Mouse (Mus musculus) heart, embryonic 13.5 days (tissue): ENCODE data around the gene Gm5294. TPM values are rescaled to one million over a fixed set of nuclear protein-coding genes. Genes with fewer than 3 reads are reported as not detected.

ENCODE experiments used
- ATAC-seq: fragments of 200-750 bp; cut with Nextera tagmentation; 2 replicates; pipeline ENCODE4 v1.8.0; 2017; ENCODE audit warnings: moderate TSS enrichment; ENCODE audit not compliant: insufficient number of reproducible peaks, low FRiP score, low TSS enrichment; ENCODE audit errors: extremely low read depth
- H3K27ac ChIP-seq: fragments of 300-500 bp; sonication (generic); replicated peaks from 2 replicates; pipeline ENCODE4 v1.5.1; 2015; ENCODE audit warnings: moderate library complexity, mild to moderate bottlenecking, inconsistent platforms
- H3K27me3 ChIP-seq: fragments of 300-500 bp; sonication (generic); replicated peaks from 2 replicates; pipeline ENCODE4 v1.6.1; 2015; ENCODE audit warnings: mild to moderate bottlenecking, inconsistent platforms
- H3K36me3 ChIP-seq: fragments of 300-500 bp; sonication (generic); 2 replicates; pipeline ENCODE4 v1.6.1; 2015; ENCODE audit warnings: mild to moderate bottlenecking, inconsistent platforms
- H3K4me1 ChIP-seq: fragments of 300-500 bp; sonication (generic); 2 replicates; pipeline ENCODE4 v1.6.1; 2015; ENCODE audit warnings: inconsistent platforms
- H3K4me2 ChIP-seq: fragments of 300-500 bp; sonication (generic); 2 replicates; pipeline ENCODE4 v1.6.1; 2015; ENCODE audit warnings: inconsistent platforms, mild to moderate bottlenecking, moderate library complexity
- H3K4me3 ChIP-seq: fragments of 300-500 bp; sonication (generic); 2 replicates; pipeline ENCODE4 v1.5.1; 2015; ENCODE audit warnings: moderate library complexity, mild to moderate bottlenecking, inconsistent platforms
- H3K9ac ChIP-seq: fragments of 300-500 bp; sonication (generic); 2 replicates; pipeline ENCODE4 v1.6.1; 2015; ENCODE audit warnings: inconsistent platforms, mild to moderate bottlenecking, moderate library complexity
- H3K9me3 ChIP-seq: fragments of 300-500 bp; sonication (generic); 2 replicates; pipeline ENCODE4 v1.6.1; 2016; ENCODE audit warnings: inconsistent platforms
- WGBS: fragments of 180-500 bp; shearing (Covaris S2); methylation state at CpG from one replicate; pipeline ENCODE4 v1.1.7; 2015; ENCODE audit warnings: mixed read lengths; 5-methylcytosine and 5-hydroxymethylcytosine counted together
- polyA plus RNA-seq: library from polyadenylated mRNA; unstranded; fragments of >200 nt; fragmentation: Nextera tagmentation; extraction: Ambion mirVana; gene quantifications from 2 replicates; pipeline ENCODE4 v1.2.1, GENCODE M21; 2015

The Gm5294 gene
- polyA plus RNA-seq, 1 experiment from 2014 or later, result not detected

DNA sequence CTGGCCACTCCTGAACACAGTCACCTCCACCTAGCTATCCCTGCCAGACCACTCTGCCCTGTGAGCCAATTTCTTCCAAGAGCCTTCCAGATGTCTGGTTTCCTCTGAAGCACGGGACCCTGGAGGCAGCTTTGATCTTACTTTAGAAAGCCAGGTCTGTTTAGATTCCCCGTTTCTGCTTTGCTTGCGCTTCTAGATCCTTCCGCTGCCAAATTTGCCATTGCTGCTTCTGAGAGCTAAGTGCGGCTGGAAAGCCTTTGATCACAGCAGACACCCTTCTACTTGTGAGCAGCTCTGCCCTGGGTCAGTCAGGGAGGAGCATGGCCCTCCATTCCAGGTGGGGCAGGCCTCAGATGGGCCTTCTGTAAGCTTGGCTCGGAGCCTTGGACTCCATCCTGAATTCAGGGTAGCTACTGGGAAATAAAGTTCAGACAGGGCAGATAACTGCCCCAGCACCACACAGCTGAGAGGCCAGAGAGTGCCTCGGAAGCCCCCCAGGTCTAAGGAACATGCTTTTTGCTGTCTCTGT is 18.2 kb upstream of the Gm5294 start:
- ATAC-seq, result no peak
- 43% methylated on average over 7 of the region's 7 CpGs for WGBS
- Histone ChIP-seq H3K27ac (no peak overlapping the region), H3K36me3 (peaks cover 6% of the 10 kb centered on the region), H3K9me3 (no peaks in the 10 kb centered on the region), H3K4me2 (no peak overlapping the region), H3K4me1 (peaks cover 14% of the 10 kb centered on the region; the same call in 1 of the 2 replicates), H3K27me3 (no peaks in the 10 kb centered on the region), H3K4me3 (no peak overlapping the region), H3K9ac (peak overlapping the region; percentile 8; the same call in 1 of the 2 replicates)

DNA sequence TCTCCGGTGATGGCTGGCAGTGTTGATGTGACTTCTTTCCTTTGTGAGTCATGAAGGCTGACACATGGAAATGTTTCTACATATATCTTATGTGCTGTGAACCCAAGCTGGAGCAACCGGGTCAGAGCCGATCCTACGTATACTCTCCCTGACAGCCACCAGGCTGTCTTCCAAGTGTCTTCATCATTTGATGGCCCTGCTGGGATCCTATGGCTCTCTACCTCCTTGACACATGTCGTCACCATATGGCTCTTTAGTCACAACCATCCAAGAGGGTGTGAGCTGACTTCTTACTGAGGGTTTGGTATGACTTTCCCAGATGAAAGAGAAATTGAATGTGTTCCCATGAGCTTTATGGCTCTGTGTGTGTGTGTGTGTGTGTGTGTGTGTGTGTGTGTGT is 15.6 kb upstream of the Gm5294 start:
- H3K4me3 ChIP-seq, result no peak overlapping the region
- no peak overlapping the region for H3K27ac ChIP-seq
- WGBS, result 79% methylated on average over 5 of the region's 5 CpGs
- ATAC-seq, result no peak
- H3K9ac ChIP-seq, result no peak overlapping the region
- H3K4me2 ChIP-seq, result no peak overlapping the region
- H3K9me3 ChIP-seq, result no peaks in the 10 kb centered on the region
- peaks cover 6% of the 10 kb centered on the region for H3K4me1 ChIP-seq
- peaks cover 14% of the 10 kb centered on the region for H3K36me3 ChIP-seq
- H3K27me3 ChIP-seq, result no peaks in the 10 kb centered on the region

DNA sequence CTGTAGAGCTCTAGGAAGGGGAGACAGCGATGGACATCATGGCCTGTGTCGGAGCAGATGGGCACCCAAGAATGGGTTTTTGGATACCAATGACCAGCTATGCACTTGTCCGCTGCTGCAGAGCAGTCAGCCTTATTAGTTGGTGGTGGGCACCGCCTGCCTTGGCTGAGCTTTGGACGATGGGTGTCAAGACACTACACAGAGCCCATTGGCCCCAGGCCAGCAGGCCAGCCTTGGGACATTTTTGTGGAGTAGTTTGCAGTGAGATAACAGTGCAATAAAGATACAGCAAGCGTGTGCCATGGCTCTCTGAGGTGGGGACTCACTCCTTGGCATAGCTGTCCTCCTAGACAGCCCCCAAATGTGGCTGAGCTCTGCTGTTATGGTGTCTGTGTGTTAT is 10.1 kb upstream of the Gm5294 start:
- 59% methylated on average over 6 of the region's 6 CpGs for WGBS
- Histone ChIP-seq H3K4me2 (no peak overlapping the region), H3K4me3 (no peak overlapping the region), H3K27me3 (0 out of 2 replicates have a peak, but pooled peaks cover 3% of the 10 kb centered on the region), H3K4me1 (peaks cover 12% of the 10 kb centered on the region), H3K9ac (no peak overlapping the region), H3K27ac (no peak overlapping the region), H3K36me3 (peaks cover 14% of the 10 kb centered on the region), H3K9me3 (no peaks in the 10 kb centered on the region)
- ATAC-seq, result no peak

DNA sequence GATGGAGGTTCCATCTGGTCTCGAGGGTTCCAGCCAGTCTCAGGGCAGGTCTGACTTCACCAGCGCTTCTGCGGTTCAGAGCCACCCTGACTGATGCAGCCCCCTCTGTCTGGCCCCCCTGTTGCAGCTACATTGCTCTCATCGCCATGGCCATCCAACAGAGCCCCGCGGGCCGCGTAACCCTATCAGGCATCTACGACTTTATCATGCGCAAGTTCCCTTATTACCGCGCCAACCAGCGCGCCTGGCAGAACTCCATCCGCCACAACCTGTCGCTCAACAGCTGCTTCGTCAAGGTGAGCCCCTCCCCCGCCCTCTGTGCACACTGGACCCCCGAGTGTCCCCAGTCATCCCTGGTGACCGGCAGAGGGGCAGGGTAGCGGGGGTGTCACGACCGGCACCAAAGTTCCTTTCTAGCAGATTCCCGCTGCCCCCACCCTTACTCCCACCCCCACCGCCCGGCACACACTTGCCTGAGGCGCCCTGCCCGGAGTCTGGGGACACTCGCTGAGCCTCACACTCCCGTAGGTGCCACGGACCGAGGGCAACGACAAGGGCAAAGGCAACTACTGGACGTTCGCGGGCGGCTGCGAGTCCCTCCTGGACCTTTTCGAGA is 945 bp downstream of the Gm5294 start:
- ATAC-seq, result no peak
- H3K4me1 ChIP-seq, result peaks cover 12% of the 10 kb centered on the region
- peaks cover 79% of the 10 kb centered on the region for H3K27me3 ChIP-seq
- no peak overlapping the region for H3K27ac ChIP-seq
- peak overlapping the region; percentile 77 for H3K4me2 ChIP-seq
- peak overlapping the region; percentile 52 for H3K4me3 ChIP-seq
- H3K9me3 ChIP-seq, result no peaks in the 10 kb centered on the region; the same call in 1 of the 2 replicates
- peak overlapping the region; percentile 62 for H3K9ac ChIP-seq
- no peaks in the 10 kb centered on the region for H3K36me3 ChIP-seq
- 2% methylated on average over 39 of the region's 39 CpGs for WGBS

DNA sequence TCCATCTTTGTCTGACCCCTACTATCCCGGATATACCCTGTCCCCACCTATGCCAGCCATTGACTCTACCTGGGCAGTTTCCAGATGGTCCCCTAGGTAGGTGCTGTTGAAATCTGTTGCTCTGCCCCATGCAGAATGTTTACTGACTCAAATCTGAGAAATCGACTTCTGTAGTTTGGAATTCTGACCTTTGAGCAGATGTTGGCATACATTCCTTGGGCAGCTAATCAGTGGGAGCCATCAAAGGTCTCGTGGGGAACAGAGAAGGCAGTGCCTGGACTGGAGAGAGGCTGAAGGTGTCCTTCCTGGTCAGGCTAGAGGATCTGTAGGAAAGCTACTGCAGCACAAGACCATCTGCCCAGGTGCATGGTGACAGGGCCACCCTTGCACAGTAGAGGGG is 5.2 kb downstream of the Gm5294 start:
- Histone ChIP-seq H3K27ac (no peak overlapping the region), H3K27me3 (peaks cover 70% of the 10 kb centered on the region), H3K4me1 (peaks cover 12% of the 10 kb centered on the region), H3K36me3 (no peaks in the 10 kb centered on the region), H3K9ac (no peak overlapping the region), H3K4me3 (no peak overlapping the region), H3K4me2 (no peak overlapping the region), H3K9me3 (no peaks in the 10 kb centered on the region)
- WGBS, result 46% methylated on average over 3 of the region's 3 CpGs
- ATAC-seq, result no peak

DNA sequence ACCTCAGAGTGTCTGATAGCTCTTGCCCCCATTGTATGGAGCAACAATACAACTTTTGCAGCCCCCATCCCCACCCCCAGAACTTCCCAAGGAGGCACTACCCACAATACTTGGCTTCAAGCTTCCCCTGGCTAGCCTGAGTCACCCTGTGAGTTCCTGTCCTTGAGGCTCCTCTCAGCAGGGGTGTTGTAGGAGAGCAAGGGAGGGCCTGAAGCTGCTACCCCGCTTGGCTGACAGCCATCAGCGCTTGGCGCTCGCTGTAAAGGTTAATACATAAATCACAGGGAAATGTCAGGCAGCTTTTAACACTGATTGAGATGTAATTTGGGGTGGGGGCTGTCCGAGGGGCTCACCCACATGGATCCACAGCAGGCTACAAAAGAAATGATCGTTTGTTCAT is 13.5 kb downstream of the Gm5294 start:
- 0 out of 2 replicates have a peak overlapping the region, but pooled peaks have one; percentile 8 for H3K27ac ChIP-seq
- ATAC-seq, result no peak; the same call in 1 of the 2 replicates

DNA sequence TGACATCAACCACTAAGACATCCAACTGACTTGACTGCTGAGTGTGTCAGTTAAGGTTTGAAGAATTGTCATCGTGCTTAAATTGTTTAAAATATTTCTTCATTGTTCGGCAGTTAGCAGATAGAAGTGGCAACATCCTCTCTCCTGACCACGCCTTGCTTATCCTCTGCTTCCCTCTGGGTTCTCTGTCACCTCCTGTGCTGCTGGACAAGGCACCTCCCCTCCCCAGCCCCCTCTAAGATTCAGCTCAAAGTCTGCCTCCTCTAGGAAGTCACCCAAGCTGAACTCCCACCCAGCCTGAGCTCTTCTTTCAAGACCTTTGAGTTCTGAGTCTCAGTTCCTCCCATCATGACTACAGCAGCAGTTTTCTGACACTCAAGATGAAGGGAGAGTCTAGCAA is 15.0 kb downstream of the Gm5294 start:
- ATAC-seq, result no peak
- no peaks in the 10 kb centered on the region for H3K27me3 ChIP-seq
- whole genome bisulfite sequencing, result 48% methylated on average over 3 of the region's 3 CpGs
- H3K4me3 ChIP-seq, result no peak overlapping the region
- H3K27ac ChIP-seq, result no peak overlapping the region
- no peak overlapping the region for H3K4me2 ChIP-seq
- H3K9ac ChIP-seq, result no peak overlapping the region
- peaks cover 11% of the 10 kb centered on the region for H3K4me1 ChIP-seq
- H3K36me3 ChIP-seq, result no peaks in the 10 kb centered on the region
- H3K9me3 ChIP-seq, result no peaks in the 10 kb centered on the region

More for the DNA sequence above, 13.5 kb downstream of the Gm5294 start:
- Histone ChIP-seq H3K4me3 (no peak overlapping the region), H3K4me1 (peaks cover 11% of the 10 kb centered on the region), H3K36me3 (no peaks in the 10 kb centered on the region), H3K27me3 (no peaks in the 10 kb centered on the region), H3K9ac (no peak overlapping the region), H3K9me3 (no peaks in the 10 kb centered on the region), H3K4me2 (no peak overlapping the region)
- 33% methylated on average over 6 of the region's 6 CpGs for WGBS

DNA sequence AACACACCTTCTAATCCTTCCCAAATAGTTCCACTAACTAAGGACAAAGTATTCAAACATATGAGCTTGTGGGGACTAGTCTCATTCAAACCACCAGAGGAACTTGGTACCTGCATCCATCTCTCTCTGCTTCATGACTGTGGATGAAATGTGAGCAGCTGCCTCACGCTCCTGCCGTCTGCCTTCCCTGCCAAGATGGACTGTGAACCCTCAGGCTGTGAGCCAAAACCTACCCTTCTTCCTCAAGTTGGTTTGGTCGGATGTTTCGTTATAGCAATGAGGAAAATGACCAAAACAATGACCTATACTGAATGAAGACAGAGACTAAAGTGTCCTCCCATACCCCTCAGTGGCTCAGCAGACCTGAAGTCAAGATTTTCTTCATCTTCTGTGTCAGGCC is 21.1 kb downstream of the Gm5294 start:
- Histone ChIP-seq H3K36me3 (no peaks in the 10 kb centered on the region), H3K4me1 (peaks cover 2% of the 10 kb centered on the region), H3K27me3 (peaks cover 4% of the 10 kb centered on the region; the same call in 1 of the 2 replicates), H3K4me2 (no peak overlapping the region), H3K9ac (no peak overlapping the region), H3K9me3 (peaks cover 6% of the 10 kb centered on the region; the same call in 1 of the 2 replicates), H3K4me3 (no peak overlapping the region), H3K27ac (no peak overlapping the region)
- WGBS, result 83% methylated on average over 4 of the region's 4 CpGs
- no peak for ATAC-seq

DNA sequence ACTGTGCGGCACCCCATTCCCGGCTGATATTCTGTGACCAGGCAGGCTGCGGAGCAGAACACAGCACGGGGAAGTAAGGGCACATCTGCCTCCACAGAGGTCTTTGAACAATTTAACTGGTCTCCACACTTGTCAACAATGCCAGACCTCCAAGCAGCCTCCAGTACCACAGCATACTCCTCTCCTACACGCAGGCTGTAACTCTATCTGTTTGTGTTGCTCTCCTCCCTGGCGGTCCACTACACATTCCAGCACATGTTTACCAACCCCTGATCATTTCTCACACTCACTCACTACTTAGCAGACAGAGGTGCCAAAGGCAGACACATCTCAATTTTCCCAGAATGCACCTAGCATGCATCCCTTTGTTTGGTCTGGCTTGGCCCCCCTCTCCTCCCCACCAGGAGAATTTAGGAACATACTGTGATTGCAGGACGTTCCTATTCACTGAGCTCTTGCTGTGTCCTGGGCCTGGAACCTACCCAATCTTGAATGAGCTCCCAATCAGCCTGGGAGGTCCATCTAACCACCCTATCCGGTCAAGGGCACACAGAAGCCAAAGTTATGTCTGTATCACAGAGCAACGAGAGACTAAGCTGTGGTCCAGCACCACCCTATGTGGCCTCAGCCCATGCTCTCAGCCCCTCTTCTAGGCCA is 23.4 kb downstream of the Gm5294 start:
- Histone ChIP-seq H3K9me3 (peaks cover 6% of the 10 kb centered on the region; the same call in 1 of the 2 replicates), H3K27ac (no peak overlapping the region), H3K36me3 (no peaks in the 10 kb centered on the region), H3K9ac (no peak overlapping the region), H3K27me3 (peaks cover 5% of the 10 kb centered on the region; the same call in 1 of the 2 replicates), H3K4me2 (no peak overlapping the region), H3K4me3 (no peak overlapping the region), H3K4me1 (peaks cover 11% of the 10 kb centered on the region)
- 60% methylated on average over 9 of the region's 9 CpGs for WGBS
- ATAC-seq, result no peak

DNA sequence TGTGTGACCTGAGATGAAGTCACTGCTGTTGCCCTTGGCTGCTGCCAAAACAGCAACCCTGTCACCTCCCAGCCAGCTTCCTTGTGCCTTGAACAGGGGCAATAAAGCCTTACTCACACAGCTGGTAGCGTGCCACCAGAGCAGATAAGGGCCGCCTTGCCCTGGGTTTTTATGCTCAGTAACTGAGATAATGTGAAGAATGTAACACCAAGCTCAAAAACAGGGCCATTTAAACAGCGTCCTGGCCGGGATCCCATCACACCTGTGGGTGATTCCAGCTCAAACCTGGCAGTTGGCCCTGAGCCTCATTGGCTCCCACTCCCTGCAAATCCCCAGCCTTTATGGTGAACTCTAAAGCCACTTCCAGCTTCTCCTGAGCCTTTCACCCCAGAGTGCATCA is 26.6 kb downstream of the Gm5294 start:
- ATAC-seq, result no peak
- no peaks in the 10 kb centered on the region for H3K36me3 ChIP-seq
- H3K9me3 ChIP-seq, result no peaks in the 10 kb centered on the region
- H3K9ac ChIP-seq, result no peak overlapping the region
- H3K4me2 ChIP-seq, result no peak overlapping the region
- peaks cover 5% of the 10 kb centered on the region; the same call in 1 of the 2 replicates for H3K27me3 ChIP-seq
- H3K4me1 ChIP-seq, result peaks cover 11% of the 10 kb centered on the region
- 33% methylated on average over 4 of the region's 4 CpGs for WGBS
- H3K4me3 ChIP-seq, result no peak overlapping the region
- no peak overlapping the region for H3K27ac ChIP-seq

DNA sequence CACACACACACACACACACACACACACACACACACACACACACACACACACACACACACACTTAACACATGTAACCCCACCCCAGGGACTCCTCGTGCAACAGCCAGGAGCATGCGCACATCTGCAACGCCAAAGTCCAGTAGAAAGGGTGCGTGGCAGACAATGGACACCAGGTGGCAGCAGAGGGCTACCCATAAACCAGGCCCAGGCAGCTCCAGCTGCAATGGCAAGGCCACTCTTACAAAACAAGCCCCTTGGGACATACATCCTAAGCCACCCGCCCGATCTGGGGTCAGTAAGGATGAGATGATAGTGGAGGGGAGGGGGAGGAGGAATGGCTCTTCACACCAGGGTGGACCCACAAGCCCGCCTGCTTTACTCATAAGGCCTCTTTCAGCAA is 28.2 kb downstream of the Gm5294 start:
- no peak for ATAC-seq
- H3K4me3 ChIP-seq, result no peak overlapping the region
- H3K27ac ChIP-seq, result no peak overlapping the region
- peak overlapping the region; percentile 50; the same call in 1 of the 2 replicates for H3K9ac ChIP-seq
- H3K36me3 ChIP-seq, result no peaks in the 10 kb centered on the region
- WGBS, result 6% methylated on average over 7 of the region's 7 CpGs
- peaks cover 5% of the 10 kb centered on the region; the same call in 1 of the 2 replicates for H3K27me3 ChIP-seq
- H3K4me2 ChIP-seq, result no peak overlapping the region
- no peaks in the 10 kb centered on the region; the same call in 1 of the 2 replicates for H3K9me3 ChIP-seq
- peaks cover 11% of the 10 kb centered on the region for H3K4me1 ChIP-seq
